Mouse (Mus musculus): Measurements from ENCODE around the gene Arhgap28.
A peak's percentile ranks its signal among the peaks of the same experiment; 100 is the strongest.

Gene Arhgap28

GRCm38 (mm10) chr17:67989716-67990115, 14.2 kb downstream of the Arhgap28 start:
- DNase-seq, result no peak

- DNase-seq, result peak; percentile 11
Observed at GRCm38 (mm10) chr17:67988920-67989621, 14.8 kb downstream of the Arhgap28 start.

- DNase-seq, result no peak
Observed at GRCm38 (mm10) chr17:67985532-67985931, 18.4 kb downstream of the Arhgap28 start.

GRCm38 (mm10) chr17:67980573-67980972, 23.3 kb downstream of the Arhgap28 start:
- DNase-seq, result no peak

- no peak for DNase-seq
Observed at GRCm38 (mm10) chr17:67979248-67979647, 24.7 kb downstream of the Arhgap28 start.

DNA sequence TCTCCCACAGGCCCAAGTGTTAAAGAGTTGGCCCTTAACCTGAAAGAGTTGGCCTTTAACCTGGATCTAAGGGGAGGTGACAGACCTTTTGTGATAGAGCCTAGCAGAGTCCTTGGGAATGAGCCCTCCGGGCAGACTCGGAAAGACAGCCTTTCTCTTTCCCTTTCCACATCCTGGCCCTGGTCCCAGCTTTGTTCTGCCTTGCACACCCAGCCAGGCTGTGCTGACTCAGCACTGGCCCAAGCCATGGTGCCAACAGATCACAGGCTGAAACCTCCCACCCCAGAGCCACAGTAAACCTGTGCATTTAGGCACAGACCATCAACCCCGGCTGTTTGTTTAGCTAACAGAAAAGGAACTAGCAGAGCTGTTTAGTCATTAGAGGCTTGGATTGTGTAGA, 25.1 kb downstream of the Arhgap28 start:
- DNase-seq, result peak; percentile 30

DNA sequence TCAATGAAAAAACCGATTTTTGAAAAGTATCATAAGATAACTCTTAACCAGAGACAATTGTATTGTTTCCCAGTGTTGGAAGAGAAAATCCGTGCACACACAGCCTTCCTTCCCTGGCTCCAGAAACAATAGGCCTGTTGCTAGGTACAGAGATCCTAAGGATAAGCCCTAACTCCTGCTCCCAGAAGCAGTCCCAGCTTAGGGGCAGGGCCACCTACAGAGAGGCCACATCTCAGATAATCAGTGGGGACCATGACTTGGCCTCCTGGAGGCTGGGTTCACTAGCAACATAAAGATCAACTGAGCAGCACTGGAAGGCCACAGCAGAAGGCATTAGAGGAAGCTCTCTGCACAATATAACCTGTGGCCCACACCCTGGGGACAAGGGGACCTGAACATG, 27.5 kb downstream of the Arhgap28 start:
- no peak for DNase-seq

- no peak for DNase-seq
Observed at GRCm38 (mm10) chr17:67976027-67976426, 27.9 kb downstream of the Arhgap28 start.

- DNase-seq, result no peak
Observed at GRCm38 (mm10) chr17:67974679-67975078, 29.2 kb downstream of the Arhgap28 start.

- DNase-seq, result no peak
Observed at GRCm38 (mm10) chr17:67966853-67967540, 36.9 kb downstream of the Arhgap28 start.

- no peak for DNase-seq
Observed at GRCm38 (mm10) chr17:67962858-67963257, 41.1 kb downstream of the Arhgap28 start.

DNA sequence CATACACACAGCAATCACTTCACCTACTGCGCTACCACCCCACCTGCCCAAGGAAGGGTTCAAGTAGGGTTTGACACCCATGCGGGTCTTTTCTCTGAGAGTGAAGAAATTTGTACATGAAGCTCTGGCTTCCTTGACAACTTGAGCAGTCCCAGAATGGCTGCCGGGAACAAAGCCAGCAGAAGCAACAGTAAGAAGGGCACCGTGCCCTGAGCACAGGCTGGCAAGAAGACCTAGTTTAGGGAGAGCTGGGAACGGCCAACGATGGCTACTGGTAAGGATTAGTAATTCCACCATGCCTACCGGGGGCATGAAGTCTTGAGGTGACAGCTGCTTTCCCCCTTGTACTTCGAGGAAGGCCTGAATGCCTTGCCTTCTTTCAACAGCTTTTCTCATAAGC, 41.9 kb downstream of the Arhgap28 start:
- no peak for DNase-seq

DNA sequence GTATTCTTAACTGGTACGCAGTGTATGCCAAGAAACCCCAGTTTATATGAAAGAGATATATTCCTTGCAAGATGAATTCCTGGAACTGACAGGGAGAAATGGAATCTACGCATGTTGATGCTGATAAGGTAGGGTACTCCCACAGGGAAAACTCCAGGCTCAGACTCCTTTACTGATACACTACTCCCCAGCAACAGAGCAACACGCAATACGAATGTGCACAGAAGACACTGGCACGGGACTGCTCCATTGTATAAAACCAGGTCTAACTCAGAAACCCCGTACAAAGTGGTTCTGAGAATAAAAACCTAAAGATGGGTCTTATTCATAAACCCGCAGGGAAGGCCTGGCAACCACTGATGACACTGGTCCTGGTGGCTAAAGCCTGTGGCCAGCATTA, 45.0 kb downstream of the Arhgap28 start:
- DNase-seq, result no peak

DNA sequence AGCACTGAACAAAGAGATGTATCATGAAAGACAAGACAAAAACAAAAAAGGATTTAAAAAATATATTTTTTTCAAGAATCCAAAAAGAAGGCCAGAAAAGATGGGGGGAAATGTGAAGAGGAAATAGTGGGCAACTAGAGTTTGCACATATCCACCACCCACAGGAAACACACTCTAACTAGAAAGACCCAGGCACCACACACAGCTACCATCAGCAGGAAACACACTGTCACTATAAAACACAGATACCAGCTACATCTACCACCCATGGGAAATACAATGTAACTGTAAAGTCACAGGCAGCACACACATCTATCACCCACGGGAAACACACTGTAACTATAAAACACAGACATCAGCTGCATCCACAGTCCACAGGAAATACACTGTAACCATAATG, 46.3 kb downstream of the Arhgap28 start:
- DNase-seq, result no peak

GRCm38 (mm10) chr17:67955876-67956690, 47.8 kb downstream of the Arhgap28 start:
- no peak for DNase-seq

DNA sequence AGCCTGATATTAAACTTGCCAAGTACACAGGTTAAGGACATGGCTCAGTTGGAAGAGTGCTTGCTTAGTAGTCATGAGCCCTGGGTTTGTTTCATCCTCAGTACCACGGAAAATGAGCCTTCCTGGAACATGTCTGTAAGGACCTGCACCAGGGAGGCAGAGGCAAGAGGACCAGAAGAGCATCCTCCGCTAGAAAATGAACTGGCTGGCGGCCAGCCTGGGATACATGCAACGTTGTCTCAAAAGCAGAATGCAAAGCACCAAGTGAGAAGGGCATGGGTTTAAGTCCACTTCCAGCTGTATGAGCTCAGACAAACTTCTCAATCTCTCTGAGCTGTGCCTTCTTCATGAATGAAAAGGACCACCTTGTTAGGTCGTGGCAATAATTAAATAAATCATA, 49.0 kb downstream of the Arhgap28 start:
- DNase-seq, result no peak

DNA sequence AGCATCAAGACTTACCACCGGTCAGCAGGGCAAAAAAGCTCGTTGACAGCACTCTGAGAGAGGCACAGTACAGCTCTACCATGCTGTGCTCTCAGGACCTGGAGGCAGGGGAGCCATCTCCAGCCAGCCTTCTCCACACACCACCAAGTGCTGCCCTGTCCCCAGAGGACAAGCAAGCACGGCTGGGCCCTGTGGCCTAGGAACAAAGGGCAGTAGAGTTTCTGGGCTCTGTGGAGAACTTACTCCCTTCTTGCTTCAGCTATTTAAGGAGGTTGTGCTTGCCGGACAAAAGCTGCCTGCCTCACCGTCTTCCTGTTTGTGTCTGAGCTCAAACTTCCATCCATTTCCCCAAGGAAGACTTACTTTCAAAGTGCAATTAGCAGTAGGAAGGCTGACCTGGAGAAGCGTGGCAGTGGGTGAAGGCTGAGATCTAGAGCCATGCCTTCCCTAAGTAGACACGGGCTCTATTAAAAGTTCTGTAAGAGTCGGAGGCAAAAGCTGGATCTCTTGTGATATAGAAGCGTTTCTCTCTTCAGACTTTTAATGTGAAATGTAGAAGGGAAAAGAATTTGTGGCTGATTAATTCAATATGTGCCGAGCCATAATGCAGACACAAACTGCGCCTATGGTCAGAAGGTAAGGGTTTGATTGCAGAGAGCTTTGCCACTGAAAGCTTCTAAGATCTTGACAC, 53.3 kb downstream of the Arhgap28 start:
- no peak for DNase-seq

GRCm38 (mm10) chr17:67948601-67949000, 55.3 kb downstream of the Arhgap28 start:
- no peak for DNase-seq

- no peak for DNase-seq
Observed at GRCm38 (mm10) chr17:67945453-67945852, 58.5 kb downstream of the Arhgap28 start.

DNA sequence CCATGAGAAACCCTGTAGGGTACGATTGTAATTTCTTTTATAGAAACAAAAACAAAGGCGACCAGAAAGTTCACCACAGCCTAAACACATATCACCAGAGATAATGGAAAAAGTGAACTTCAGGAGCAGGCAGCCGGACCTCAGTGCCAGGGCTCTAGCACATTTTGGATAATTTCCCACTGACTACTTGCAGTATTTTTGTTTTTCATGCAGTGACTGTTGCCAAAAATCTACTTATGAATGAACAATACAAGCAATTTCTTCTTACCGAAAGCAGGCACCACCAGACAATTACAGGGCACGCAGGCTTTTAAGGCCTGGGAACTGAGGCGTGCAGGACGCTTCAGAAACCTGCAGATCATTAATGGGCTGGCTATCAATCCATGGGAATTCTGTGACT, 59.7 kb downstream of the Arhgap28 start:
- DNase-seq, result no peak

- no peak for DNase-seq
Observed at GRCm38 (mm10) chr17:67941026-67941425, 62.9 kb downstream of the Arhgap28 start.

DNA sequence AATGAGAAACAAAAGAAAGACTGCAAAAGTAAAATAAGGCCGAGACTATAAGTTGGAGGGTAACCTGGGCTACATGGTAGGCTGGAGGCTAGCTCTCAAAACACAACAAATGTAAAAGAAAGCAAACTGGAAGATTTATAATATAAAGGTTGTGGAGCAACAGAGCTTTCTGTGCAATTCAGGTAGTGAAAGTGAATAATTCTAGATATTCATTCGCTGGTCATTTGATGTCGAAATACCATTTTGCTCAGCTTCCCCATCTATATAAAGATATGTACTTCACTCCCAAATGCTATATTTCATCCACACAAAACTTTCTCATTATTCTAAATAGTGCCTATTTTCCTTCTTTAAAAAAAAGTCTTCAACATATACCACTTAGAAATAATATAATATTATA, 66.9 kb downstream of the Arhgap28 start:
- DNase-seq, result no peak

DNA sequence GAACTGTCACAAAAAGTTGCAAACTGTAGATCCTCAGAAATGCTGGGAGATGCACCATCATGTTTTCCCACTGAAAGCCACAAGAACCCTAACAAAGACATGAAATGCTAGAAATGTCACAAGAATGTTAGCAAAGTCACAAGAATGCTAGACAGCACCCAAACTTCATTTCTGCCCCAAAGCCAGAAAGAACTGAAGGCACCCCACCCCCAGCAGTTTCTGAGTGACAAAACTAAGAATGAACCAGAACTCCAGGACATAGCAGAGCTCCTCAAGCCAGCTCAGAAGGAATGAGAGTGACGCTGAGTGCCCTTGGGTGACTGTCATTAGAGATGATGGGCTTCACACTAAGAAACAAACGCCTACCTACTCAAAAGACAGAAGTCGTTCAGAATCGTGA, 68.4 kb downstream of the Arhgap28 start:
- DNase-seq, result no peak
